8 mouse cellular contexts compared by ENCODE assay signal in genomic region chr12:105427039-105427757, GRCm38 (mm10). TPM values are rescaled to one million over a fixed set of nuclear protein-coding genes. Genes with fewer than 3 reads are reported as not detected.
DNase-seq lines count a peak whose midpoint lies in the region; ATAC-seq lines count a peak whose summit lies in the region.

No protein-coding gene starts in this region.

- no peak overlapping the region for H3K9ac ChIP-seq in embryonic facial prominence, embryonic 12.5 days
- no peak overlapping the region for H3K9ac ChIP-seq in midbrain, embryonic 11.5 days (ENCODE audit: low read length)

- no peaks in the 10 kb centered on the region for H3K36me3 ChIP-seq in embryonic facial prominence, embryonic 12.5 days
- no peaks in the 10 kb centered on the region for H3K36me3 ChIP-seq in midbrain, embryonic 11.5 days (ENCODE audit: control insufficient read depth, insufficient read depth, low read length)
- H3K36me3 ChIP-seq in splenic B cell, adult 2 months (ENCODE audit: control insufficient read depth, insufficient read depth, low read length, poor library complexity, severe bottlenecking) = no peaks in the 10 kb centered on the region

- DNase-seq in spleen, postnatal 4 days (ENCODE audit: low spot score in 2 of 2) = peak; percentile 28 to 64
- DNase-seq in spleen, postnatal 14 days (ENCODE audit: low spot score in 2 of 2) = no peak
- DNase-seq in heart, adult 18-20 months = peak; percentile 57 to 70
- peak; percentile 73 for DNase-seq in kidney, adult 11 months
- peak; percentile 77 to 87 for DNase-seq in left cerebral cortex, postnatal 25 days (ENCODE audit: low spot score in 2 of 2)
- DNase-seq in midbrain, embryonic 11.5 days (ENCODE audit: low spot score, missing footprints) = peak; percentile 91
- peak; percentile 7 for DNase-seq in splenic B cell, adult 2 months (ENCODE audit: low read depth, low spot score)

- no peak overlapping the region for H3K27ac ChIP-seq in embryonic facial prominence, embryonic 12.5 days
- no peak overlapping the region for H3K27ac ChIP-seq in midbrain, embryonic 11.5 days (ENCODE audit: low read depth, low read length)

- no peaks in the 10 kb centered on the region for H3K27me3 ChIP-seq in embryonic facial prominence, embryonic 12.5 days
- no peaks in the 10 kb centered on the region for H3K27me3 ChIP-seq in midbrain, embryonic 11.5 days (ENCODE audit: control insufficient read depth, insufficient read depth, low read length)
- H3K27me3 ChIP-seq in splenic B cell, adult 2 months (ENCODE audit: control insufficient read depth, insufficient read depth, low read length, poor library complexity, severe bottlenecking) = no peaks in the 10 kb centered on the region

- WGBS in embryonic facial prominence, embryonic 12.5 days = 23% methylated on average over 10 of the region's 10 CpGs
- 33% methylated on average over 10 of the region's 10 CpGs for WGBS in midbrain, embryonic 11.5 days

- intact Hi-C loops in left cerebral cortex, postnatal 25 days (cut with DNase I) = loop anchor here (1.0 to 5.0 kb wide), 3 partner anchors 352 to 475 kb away; no protein-coding TSS in a partner anchor

- no peaks in the 10 kb centered on the region for H3K9me3 ChIP-seq in embryonic facial prominence, embryonic 12.5 days
- no peaks in the 10 kb centered on the region for H3K9me3 ChIP-seq in midbrain, embryonic 11.5 days (ENCODE audit: control insufficient read depth, low read length)

- 0 out of 2 replicates have a peak overlapping the region, but pooled peaks have one; percentile 14 for H3K4me2 ChIP-seq in embryonic facial prominence, embryonic 12.5 days (replicated peaks)
- no peak overlapping the region for H3K4me2 ChIP-seq in midbrain, embryonic 11.5 days

- peak; percentile 53; the same call in 1 of the 2 replicates for ATAC-seq in embryonic facial prominence, embryonic 12.5 days (ENCODE audit: insufficient number of reproducible peaks, insufficient read depth, low FRiP score, low TSS enrichment)
- peak; percentile 68 for ATAC-seq in midbrain, embryonic 11.5 days (ENCODE audit: low FRiP score)

- no peaks in the 10 kb centered on the region for H3K4me1 ChIP-seq in embryonic facial prominence, embryonic 12.5 days
- H3K4me1 ChIP-seq in midbrain, embryonic 11.5 days (ENCODE audit: control insufficient read depth, insufficient read depth, low read length) = no peaks in the 10 kb centered on the region

- no peak overlapping the region for H3K4me3 ChIP-seq in embryonic facial prominence, embryonic 12.5 days
- no peak overlapping the region for H3K4me3 ChIP-seq in midbrain, embryonic 11.5 days (ENCODE audit: low read depth, low read length)

RNA-seq across cellular contexts. Expression of gene D430019H16Rik, which starts 26.5 kb away (rescaled TPM):
- polyA plus RNA-seq in embryonic facial prominence, embryonic 12.5 days (2016; fragmentation: Nextera tagmentation; extraction: Ambion mirVana) = 3.6 and 3.9 TPM in 2 replicates
- total RNA-seq in heart, adult 18-20 months (2021) = under 1 TPM; 0.10 to 0.28 TPM
- 10 to 100 TPM; 96.6 to 99.5 TPM for total RNA-seq in left cerebral cortex, postnatal 25 days (2021)
- polyA plus RNA-seq in midbrain, embryonic 11.5 days (2014; fragmentation: Nextera tagmentation; extraction: Ambion mirVana) = 6.4 and 8.1 TPM in 2 replicates

Comparison
In these comparisons a context has a peak if more than half of its experiments do, and no peak if none do; other contexts are left out.
1. DNase-seq: peak in spleen, postnatal 4 days (2 of 2), heart, adult 18-20 months (2 of 2), kidney, adult 11 months (single experiment), left cerebral cortex, postnatal 25 days (2 of 2), midbrain, embryonic 11.5 days (single experiment) and splenic B cell, adult 2 months (single experiment); none in spleen, postnatal 14 days (0 of 2).
2. RNA of gene D430019H16Rik, which starts 26.5 kb away (total RNA-seq): 96.6 to 99.5 TPM in left cerebral cortex, postnatal 25 days; 0.10 to 0.28 TPM in heart, adult 18-20 months; every median in the first group is over 10 times any median in the second.